Mouse (Mus musculus) liver, adult 2 months (tissue): ENCODE measurements at regions not wholly inside any gene's neighbourhood (a gene's known extent, or its start where the extent isn't known, plus 50 kb on each side); places are given as distances from the start of the nearest gene placed in this dataset.

Source experiments
- DNase-seq: peaks from one replicate; pipeline ENCODE4 v3.0.0-alpha.2; 2011; ENCODE audit warnings: low read depth, low spot score; ENCODE audit errors: extremely low read depth
- H3K27ac ChIP-seq: fragments of 200-500 bp; replicated peaks from 2 replicates; pipeline ENCODE4 v1.5.1; 2012; ENCODE audit warnings: low read depth, mild to moderate bottlenecking, control low read depth, inconsistent platforms, low read length; ENCODE audit not compliant: insufficient read depth
- H3K27me3 ChIP-seq: fragments of 200-500 bp; 2 replicates; pipeline ENCODE4 v1.6.1; 2012; ENCODE audit warnings: mild to moderate bottlenecking, moderate library complexity, low read length, inconsistent platforms; ENCODE audit not compliant: control insufficient read depth, insufficient read depth
- H3K36me3 ChIP-seq: fragments of 200-500 bp; 2 replicates; pipeline ENCODE4 v1.6.1; 2012; ENCODE audit warnings: low read length, inconsistent platforms; ENCODE audit not compliant: control insufficient read depth, insufficient read depth
- H3K4me1 ChIP-seq: fragments of 200-500 bp; 2 replicates; pipeline ENCODE4 v1.6.1; 2011; ENCODE audit warnings: low read length; ENCODE audit not compliant: control insufficient read depth, insufficient read depth
- H3K4me3 ChIP-seq: fragments of 200-500 bp; 2 replicates; pipeline ENCODE4 v1.5.1; 2011; ENCODE audit warnings: low read depth, mild to moderate bottlenecking, control low read depth, low read length, moderate library complexity; ENCODE audit not compliant: insufficient read depth
- H3K79me2 ChIP-seq: fragments of 200-500 bp; 2 replicates; pipeline ENCODE4 v1.6.1; 2012; ENCODE audit warnings: inconsistent platforms, mild to moderate bottlenecking, low read length, moderate library complexity; ENCODE audit not compliant: control insufficient read depth, insufficient read depth
- H3K9ac ChIP-seq: fragments of 200-500 bp; 2 replicates; pipeline ENCODE4 v1.6.1; 2012; ENCODE audit warnings: low read depth, mild to moderate bottlenecking, control low read depth, inconsistent platforms, low read length
- CTCF ChIP-seq: fragments of 200-500 bp; IDR thresholded peaks from 2 replicates; pipeline ENCODE4 v1.5.1; 2011; ENCODE audit warnings: low read depth, low read length, control low read depth
- POLR2A ChIP-seq: fragments of 200-500 bp; IDR thresholded peaks from 2 replicates; pipeline ENCODE4 v1.6.1; 2011; ENCODE audit warnings: low read length, control low read depth; ENCODE audit not compliant: insufficient read depth; ENCODE audit errors: extremely low read depth
- WGBS: fragments of 180-500 bp; shearing (Covaris S2); methylation state at CpG from one replicate; pipeline ENCODE4 v1.1.7; 2018; 5-methylcytosine and 5-hydroxymethylcytosine counted together

- Histone ChIP-seq H3K79me2 (no peaks in the 10 kb centered on the region), H3K4me1 (no peaks in the 10 kb centered on the region), H3K9ac (no peak overlapping the region), H3K27me3 (0 out of 2 replicates have a peak, but pooled peaks cover 2% of the 10 kb centered on the region), H3K27ac (no peak overlapping the region), H3K36me3 (no peaks in the 10 kb centered on the region), H3K4me3 (no peak overlapping the region)
- TF ChIP-seq CTCF: no peak
- TF ChIP-seq POLR2A: no peak
- WGBS: 66% methylated on average over 5 of the region's 5 CpGs
- DNase-seq: no peak
Observed at GRCm38 (mm10) chr16:93147525-93148222, 321.7 kb upstream of the Runx1 start.

- Histone ChIP-seq H3K27me3 (0 out of 2 replicates have a peak, but pooled peaks cover 2% of the 10 kb centered on the region), H3K27ac (no peak overlapping the region), H3K79me2 (no peaks in the 10 kb centered on the region), H3K36me3 (no peaks in the 10 kb centered on the region), H3K4me1 (no peaks in the 10 kb centered on the region), H3K4me3 (no peak overlapping the region), H3K9ac (no peak overlapping the region)
- WGBS: 77% methylated on average over 3 of the region's 3 CpGs
- DNase-seq: no peak
- TF ChIP-seq POLR2A: no peak
- TF ChIP-seq CTCF: no peak
Observed at GRCm38 (mm10) chr16:93146812-93147211, 320.9 kb upstream of the Runx1 start.

- WGBS: 67% methylated on average over 3 of the region's 3 CpGs
- no peak for DNase-seq
- TF ChIP-seq POLR2A (no peak), CTCF (no peak)
Observed at GRCm38 (mm10) chr16:93145617-93146016, 319.7 kb upstream of the Runx1 start.

GRCm38 (mm10) chr16:93144033-93144432 lies 318.1 kb upstream of the Runx1 start:
- WGBS: 84% methylated on average over 5 of the region's 5 CpGs
- no peaks in the 10 kb centered on the region for H3K36me3 ChIP-seq
- no peaks in the 10 kb centered on the region for H3K79me2 ChIP-seq
- DNase-seq: no peak
- no peaks in the 10 kb centered on the region for H3K4me1 ChIP-seq
- H3K9ac ChIP-seq: no peak overlapping the region
- TF ChIP-seq POLR2A (no peak), CTCF (no peak)
- H3K4me3 ChIP-seq: no peak overlapping the region
- no peak overlapping the region for H3K27ac ChIP-seq
- no peaks in the 10 kb centered on the region for H3K27me3 ChIP-seq

More at GRCm38 (mm10) chr16:93145617-93146016, 319.7 kb upstream of the Runx1 start:
- Histone ChIP-seq H3K4me3 (no peak overlapping the region), H3K27ac (no peak overlapping the region), H3K9ac (no peak overlapping the region), H3K27me3 (0 out of 2 replicates have a peak, but pooled peaks cover 2% of the 10 kb centered on the region), H3K36me3 (no peaks in the 10 kb centered on the region), H3K4me1 (no peaks in the 10 kb centered on the region), H3K79me2 (no peaks in the 10 kb centered on the region)

GRCm38 (mm10) chr16:93143164-93143563 lies 317.2 kb upstream of the Runx1 start:
- no peak for DNase-seq
- Histone ChIP-seq H3K27ac (no peak overlapping the region), H3K79me2 (no peaks in the 10 kb centered on the region), H3K36me3 (no peaks in the 10 kb centered on the region), H3K4me1 (no peaks in the 10 kb centered on the region), H3K9ac (no peak overlapping the region), H3K4me3 (no peak overlapping the region), H3K27me3 (no peaks in the 10 kb centered on the region)
- no peak for TF ChIP-seq CTCF
- no peak for TF ChIP-seq POLR2A
- 79% methylated on average over 10 of the region's 10 CpGs for WGBS

GRCm38 (mm10) chr16:93141967-93142366 lies 316.0 kb upstream of the Runx1 start:
- Histone ChIP-seq H3K4me3 (no peak overlapping the region), H3K27me3 (no peaks in the 10 kb centered on the region), H3K36me3 (no peaks in the 10 kb centered on the region), H3K27ac (no peak overlapping the region), H3K79me2 (no peaks in the 10 kb centered on the region), H3K9ac (no peak overlapping the region), H3K4me1 (no peaks in the 10 kb centered on the region)
- TF ChIP-seq POLR2A (no peak), CTCF (no peak)
- WGBS: 63% methylated on average over 6 of the region's 6 CpGs
- no peak for DNase-seq
